ENCODE assay signal across 10 mouse cellular contexts in the genomic region with DNA sequence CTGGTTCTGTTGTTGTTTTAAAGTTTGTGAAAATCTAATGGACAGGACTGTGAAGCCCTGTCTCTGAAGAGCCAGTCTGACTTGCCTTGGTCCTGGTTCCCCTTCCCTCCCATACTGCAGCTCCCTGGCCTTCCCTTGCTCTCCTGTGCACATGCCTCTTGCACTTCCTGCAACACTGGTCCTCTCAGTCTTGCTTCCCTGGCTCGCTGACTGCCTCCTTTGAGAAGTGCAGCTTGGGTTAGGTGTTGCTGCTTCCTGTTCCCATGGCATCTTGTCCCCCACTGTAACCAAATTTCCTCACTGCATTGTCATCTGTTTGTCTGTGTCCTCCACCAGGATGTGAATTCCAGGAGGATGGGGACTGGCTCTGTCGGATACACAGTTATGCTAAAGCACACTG. TPM values are rescaled to one million over a fixed set of nuclear protein-coding genes. Genes with fewer than 3 reads are reported as not detected.
DNase-seq lines count a peak whose midpoint lies in the region; ATAC-seq and TF ChIP-seq lines count a peak whose summit lies in the region.
"Had no signal": no experiment of that assay in that cellular context is flagged by ENCODE, and none has a peak within 500 bp of the region (broad histone marks: within the 10 kb centered on the region; RNA-seq: fewer than 3 reads in every experiment).

No protein-coding gene starts in this region.

- peak; percentile 4 for DNase-seq in hindbrain, embryonic 11.5 days (ENCODE audit: low spot score)
- no peak for DNase-seq in hindbrain, postnatal 0 days (ENCODE audit: low spot score)
- no peak for DNase-seq in midbrain, postnatal 0 days (ENCODE audit: low spot score)
- no peak for DNase-seq in layer of hippocampus, adult 2 months (ENCODE audit: low spot score in 2 of 2)
- DNase-seq: gastrocnemius, postnatal 36 days had no signal

- no peaks in the 10 kb centered on the region for H3K9me3 ChIP-seq in hindbrain, embryonic 11.5 days (ENCODE audit: control insufficient read depth, low read length)
- no peaks in the 10 kb centered on the region for H3K9me3 ChIP-seq in hindbrain, postnatal 0 days (ENCODE audit: low read length)
- no peaks in the 10 kb centered on the region for H3K9me3 ChIP-seq in midbrain, embryonic 16.5 days (replicated peaks; ENCODE audit: control insufficient read depth, low read length, poor library complexity, severe bottlenecking)
- H3K9me3 ChIP-seq in midbrain, postnatal 0 days (ENCODE audit: low read length), result no peaks in the 10 kb centered on the region
- no peaks in the 10 kb centered on the region for H3K9me3 ChIP-seq in embryonic facial prominence, embryonic 13.5 days
- no peaks in the 10 kb centered on the region for H3K9me3 ChIP-seq in neural tube, embryonic 13.5 days

- H3K4me2 ChIP-seq in hindbrain, embryonic 11.5 days (replicated peaks; ENCODE audit: low read depth, low read length), result no peak overlapping the region
- H3K4me2 ChIP-seq in hindbrain, postnatal 0 days (ENCODE audit: low read depth, low read length), result no peak overlapping the region
- H3K4me2 ChIP-seq in midbrain, embryonic 16.5 days (ENCODE audit: low read length), result peak overlapping the region; percentile 25; the same call in 1 of the 2 replicates
- no peak overlapping the region for H3K4me2 ChIP-seq in midbrain, postnatal 0 days (ENCODE audit: low read depth, low read length, poor library complexity, severe bottlenecking)
- peak overlapping the region; percentile 69 for H3K4me2 ChIP-seq in embryonic facial prominence, embryonic 13.5 days
- H3K4me2 ChIP-seq in neural tube, embryonic 13.5 days, result peak overlapping the region; percentile 64

- no peaks in the 10 kb centered on the region for H3K27me3 ChIP-seq in hindbrain, embryonic 11.5 days (ENCODE audit: control insufficient read depth, insufficient read depth, low read length)
- no peaks in the 10 kb centered on the region for H3K27me3 ChIP-seq in hindbrain, postnatal 0 days (ENCODE audit: insufficient read depth, low read length)
- H3K27me3 ChIP-seq in midbrain, embryonic 16.5 days (ENCODE audit: control insufficient read depth, insufficient read depth, low read depth, low read length), result no peaks in the 10 kb centered on the region
- H3K27me3 ChIP-seq in midbrain, postnatal 0 days (ENCODE audit: insufficient read depth, low read length), result no peaks in the 10 kb centered on the region
- H3K27me3 ChIP-seq in embryonic facial prominence, embryonic 13.5 days, result no peaks in the 10 kb centered on the region
- no peaks in the 10 kb centered on the region for H3K27me3 ChIP-seq in neural tube, embryonic 13.5 days

- no peak for ATAC-seq in hindbrain, embryonic 11.5 days (ENCODE audit: low FRiP score)
- no peak for ATAC-seq in hindbrain, postnatal 0 days
- no peak for ATAC-seq in midbrain, embryonic 16.5 days
- no peak for ATAC-seq in midbrain, postnatal 0 days (ENCODE audit: low FRiP score)
- no peak for ATAC-seq in embryonic facial prominence, embryonic 13.5 days (ENCODE audit: insufficient number of reproducible peaks, insufficient read depth, low FRiP score, low TSS enrichment, low read depth)
- no peak for ATAC-seq in neural tube, embryonic 13.5 days (ENCODE audit: low read depth)
- ATAC-seq: activated CD4-positive, CD25-positive, alpha-beta regulatory T cell, adult 4 months; intestine, postnatal 0 days had no signal

- no peak overlapping the region for H3K9ac ChIP-seq in hindbrain, embryonic 11.5 days (ENCODE audit: low read depth, low read length)
- no peak overlapping the region for H3K9ac ChIP-seq in hindbrain, postnatal 0 days (replicated peaks; ENCODE audit: low read length)
- H3K9ac ChIP-seq in midbrain, embryonic 16.5 days (ENCODE audit: low read depth, low read length), result no peak overlapping the region
- H3K9ac ChIP-seq in midbrain, postnatal 0 days (replicated peaks; ENCODE audit: low read length, poor library complexity, severe bottlenecking), result no peak overlapping the region
- H3K9ac ChIP-seq in embryonic facial prominence, embryonic 13.5 days, result no peak overlapping the region
- peak overlapping the region; percentile 41; the same call in 1 of the 2 replicates for H3K9ac ChIP-seq in neural tube, embryonic 13.5 days

- no peak for TF ChIP-seq CTCF in hindbrain, postnatal 0 days (IDR thresholded peaks at IDR 0.05; ENCODE audit: low read depth)
- no peak for TF ChIP-seq CTCF in midbrain, postnatal 0 days (IDR thresholded peaks at IDR 0.05)
- TF ChIP-seq CTCF in layer of hippocampus, adult 2 months (conservative IDR thresholded peaks at IDR 0.05), result no peak

- H3K4me3 ChIP-seq in hindbrain, embryonic 11.5 days (ENCODE audit: low read depth, low read length), result no peak overlapping the region
- no peak overlapping the region for H3K4me3 ChIP-seq in hindbrain, postnatal 0 days (ENCODE audit: low read length)
- no peak overlapping the region for H3K4me3 ChIP-seq in midbrain, embryonic 16.5 days (ENCODE audit: low read depth, low read length)
- H3K4me3 ChIP-seq in midbrain, postnatal 0 days (ENCODE audit: low read depth, low read length), result no peak overlapping the region
- H3K4me3 ChIP-seq in embryonic facial prominence, embryonic 13.5 days, result no peak overlapping the region
- 0 out of 2 replicates have a peak overlapping the region, but pooled peaks have one; percentile 1 for H3K4me3 ChIP-seq in neural tube, embryonic 13.5 days
- no peak overlapping the region for H3K4me3 ChIP-seq in layer of hippocampus, adult 2 months

- 73% methylated on average over 2 of the region's 2 CpGs for WGBS in hindbrain, embryonic 11.5 days
- WGBS in hindbrain, postnatal 0 days, result 50% methylated on average over 2 of the region's 2 CpGs
- WGBS in midbrain, embryonic 16.5 days, result 73% methylated on average over 2 of the region's 2 CpGs
- 51% methylated on average over 2 of the region's 2 CpGs for WGBS in midbrain, postnatal 0 days
- WGBS in embryonic facial prominence, embryonic 13.5 days, result 14% methylated on average over 2 of the region's 2 CpGs
- 57% methylated on average over 2 of the region's 2 CpGs for WGBS in neural tube, embryonic 13.5 days

- H3K36me3 ChIP-seq in hindbrain, embryonic 11.5 days (ENCODE audit: control insufficient read depth, insufficient read depth, low read length), result no peaks in the 10 kb centered on the region
- no peaks in the 10 kb centered on the region for H3K36me3 ChIP-seq in hindbrain, postnatal 0 days (ENCODE audit: insufficient read depth, low read length)
- H3K36me3 ChIP-seq in midbrain, embryonic 16.5 days (ENCODE audit: control insufficient read depth, insufficient read depth, low read length), result no peaks in the 10 kb centered on the region
- no peaks in the 10 kb centered on the region for H3K36me3 ChIP-seq in midbrain, postnatal 0 days (ENCODE audit: insufficient read depth, low read length)
- H3K36me3 ChIP-seq in embryonic facial prominence, embryonic 13.5 days, result no peaks in the 10 kb centered on the region
- no peaks in the 10 kb centered on the region for H3K36me3 ChIP-seq in neural tube, embryonic 13.5 days

- no peaks in the 10 kb centered on the region for H3K4me1 ChIP-seq in hindbrain, embryonic 11.5 days (replicated peaks; ENCODE audit: control insufficient read depth, insufficient read depth, low read length)
- H3K4me1 ChIP-seq in hindbrain, postnatal 0 days (ENCODE audit: insufficient read depth, low read length), result peaks cover 12% of the 10 kb centered on the region; the same call in 1 of the 2 replicates
- peaks cover 27% of the 10 kb centered on the region for H3K4me1 ChIP-seq in midbrain, embryonic 16.5 days (ENCODE audit: control insufficient read depth, insufficient read depth, low read length)
- peaks cover 13% of the 10 kb centered on the region for H3K4me1 ChIP-seq in midbrain, postnatal 0 days (ENCODE audit: insufficient read depth, low read length)
- peaks cover 44% of the 10 kb centered on the region for H3K4me1 ChIP-seq in embryonic facial prominence, embryonic 13.5 days
- H3K4me1 ChIP-seq in neural tube, embryonic 13.5 days (replicated peaks), result peaks cover 62% of the 10 kb centered on the region

- H3K27ac ChIP-seq in hindbrain, embryonic 11.5 days (ENCODE audit: low read depth, low read length), result no peak overlapping the region
- H3K27ac ChIP-seq in hindbrain, postnatal 0 days, result no peak overlapping the region
- H3K27ac ChIP-seq in midbrain, embryonic 16.5 days (ENCODE audit: low read length), result no peak overlapping the region
- H3K27ac ChIP-seq in midbrain, postnatal 0 days (ENCODE audit: low read depth, low read length), result no peak overlapping the region
- H3K27ac ChIP-seq in embryonic facial prominence, embryonic 13.5 days, result no peak overlapping the region
- H3K27ac ChIP-seq in neural tube, embryonic 13.5 days (replicated peaks), result no peak overlapping the region; the same call in 1 of the 2 replicates
- no peak overlapping the region for H3K27ac ChIP-seq in layer of hippocampus, adult 2 months

RNA-seq across cellular contexts. Expression of gene Pik3ca, which starts 2.5 kb away (rescaled TPM):
- polyA plus RNA-seq in hindbrain, embryonic 11.5 days (2014; fragmentation: Nextera tagmentation; extraction: Ambion mirVana), result 17.8 and 21.6 TPM in 2 replicates
- 33.3 and 35.0 TPM in 2 replicates for total RNA-seq in hindbrain, postnatal 0 days (2014; rRNA removed)
- 7.9 and 9.0 TPM in 2 replicates for polyA plus RNA-seq in hindbrain, postnatal 0 days (2015; fragmentation: Nextera tagmentation; extraction: Ambion mirVana)
- 12.8 and 16.5 TPM in 2 replicates for polyA plus RNA-seq in midbrain, embryonic 16.5 days (2015; fragmentation: Nextera tagmentation; extraction: Ambion mirVana)
- 43.3 and 51.8 TPM in 2 replicates for total RNA-seq in midbrain, postnatal 0 days (2014; rRNA removed)
- polyA plus RNA-seq in midbrain, postnatal 0 days (2015; fragmentation: Nextera tagmentation; extraction: Ambion mirVana), result 8.6 and 10.2 TPM in 2 replicates
- polyA plus RNA-seq in embryonic facial prominence, embryonic 13.5 days (2015; fragmentation: Nextera tagmentation; extraction: Ambion mirVana), result 12.8 and 13.9 TPM in 2 replicates
- polyA plus RNA-seq in neural tube, embryonic 13.5 days (2015; fragmentation: Nextera tagmentation; extraction: Ambion mirVana), result 11.8 and 14.5 TPM in 2 replicates
- 10 to 100 TPM; 47.8 to 51.9 TPM for total RNA-seq in layer of hippocampus, adult 2 months (2021)

RNA-seq across cellular contexts. Expression of gene Zmat3, which starts 34.1 kb away (rescaled TPM):
- 10.7 and 11.6 TPM in 2 replicates for polyA plus RNA-seq in hindbrain, embryonic 11.5 days (2014; fragmentation: Nextera tagmentation; extraction: Ambion mirVana)
- total RNA-seq in hindbrain, postnatal 0 days (2014; rRNA removed), result 13.2 and 23.6 TPM in 2 replicates
- 5.4 and 6.5 TPM in 2 replicates for polyA plus RNA-seq in hindbrain, postnatal 0 days (2015; fragmentation: Nextera tagmentation; extraction: Ambion mirVana)
- 6.3 and 6.5 TPM in 2 replicates for polyA plus RNA-seq in midbrain, embryonic 16.5 days (2015; fragmentation: Nextera tagmentation; extraction: Ambion mirVana)
- 13.7 and 21.2 TPM in 2 replicates for total RNA-seq in midbrain, postnatal 0 days (2014; rRNA removed)
- polyA plus RNA-seq in midbrain, postnatal 0 days (2015; fragmentation: Nextera tagmentation; extraction: Ambion mirVana), result 5.2 and 5.5 TPM in 2 replicates
- 5.1 and 6.0 TPM in 2 replicates for polyA plus RNA-seq in embryonic facial prominence, embryonic 13.5 days (2015; fragmentation: Nextera tagmentation; extraction: Ambion mirVana)
- polyA plus RNA-seq in neural tube, embryonic 13.5 days (2015; fragmentation: Nextera tagmentation; extraction: Ambion mirVana), result 7.5 and 8.1 TPM in 2 replicates
- 10 to 100 TPM; 58.2 to 59.9 TPM for total RNA-seq in layer of hippocampus, adult 2 months (2021)

Comparison
In these comparisons a context has a peak if more than half of its experiments do, and no peak if none do; other contexts are left out.
1. H3K4me2 ChIP-seq: peak in midbrain, embryonic 16.5 days (single experiment), embryonic facial prominence, embryonic 13.5 days (single experiment) and neural tube, embryonic 13.5 days (single experiment); none in hindbrain, embryonic 11.5 days (single experiment), hindbrain, postnatal 0 days (single experiment) and midbrain, postnatal 0 days (single experiment).